Mouse (Mus musculus) embryonic facial prominence, embryonic 13.5 days (tissue): ENCODE measurements around the gene Ssxb5. TPM values are rescaled to one million over a fixed set of nuclear protein-coding genes. Genes with fewer than 3 reads are reported as not detected.
"Not testable (repeated sequence)": the region's sequence is repeated elsewhere in the genome, so short reads cannot be mapped to it uniquely, and the experiment has no call there.

ENCODE experiments used
- ATAC-seq: fragments of 200-750 bp; cut with Nextera tagmentation; 2 replicates; pipeline ENCODE4 v1.8.0; 2017; ENCODE audit warnings: low read depth; ENCODE audit not compliant: insufficient number of reproducible peaks, insufficient read depth, low FRiP score, low TSS enrichment
- H3K27ac ChIP-seq: fragments of 300-500 bp; sonication (generic); 2 replicates; pipeline ENCODE4 v1.5.1; 2015; ENCODE audit warnings: moderate library complexity, mild to moderate bottlenecking, inconsistent platforms
- H3K27me3 ChIP-seq: fragments of 300-500 bp; sonication (generic); 2 replicates; pipeline ENCODE4 v1.6.1; 2015; ENCODE audit warnings: mild to moderate bottlenecking, inconsistent platforms
- H3K36me3 ChIP-seq: fragments of 300-500 bp; sonication (generic); 2 replicates; pipeline ENCODE4 v1.6.1; 2015; ENCODE audit warnings: mild to moderate bottlenecking, inconsistent platforms
- H3K4me1 ChIP-seq: fragments of 300-500 bp; sonication (generic); 2 replicates; pipeline ENCODE4 v1.6.1; 2015; ENCODE audit warnings: inconsistent platforms
- H3K4me2 ChIP-seq: fragments of 300-500 bp; sonication (generic); 2 replicates; pipeline ENCODE4 v1.6.1; 2015; ENCODE audit warnings: moderate library complexity, mild to moderate bottlenecking, inconsistent platforms
- H3K4me3 ChIP-seq: fragments of 300-500 bp; sonication (generic); 2 replicates; pipeline ENCODE4 v1.5.1; 2015; ENCODE audit warnings: mild to moderate bottlenecking, inconsistent platforms
- H3K9ac ChIP-seq: fragments of 300-500 bp; sonication (generic); 2 replicates; pipeline ENCODE4 v1.6.1; 2015; ENCODE audit warnings: mild to moderate bottlenecking, inconsistent platforms
- H3K9me3 ChIP-seq: fragments of 300-500 bp; sonication (generic); 2 replicates; pipeline ENCODE4 v1.6.1; 2016; ENCODE audit warnings: inconsistent platforms
- WGBS: fragments of 180-500 bp; shearing (Covaris S2); methylation state at CpG from one replicate; pipeline ENCODE4 v1.1.7; 2015; ENCODE audit warnings: mixed read lengths; 5-methylcytosine and 5-hydroxymethylcytosine counted together
- polyA plus RNA-seq: library from polyadenylated mRNA; unstranded; fragments of >200 nt; fragmentation: Nextera tagmentation; extraction: Ambion mirVana; gene quantifications from 2 replicates; pipeline ENCODE4 v1.2.1, GENCODE M21; 2015

Ssxb5 gene
- not detected in 2 replicates for polyA plus RNA-seq

- not testable (repeated sequence) for H3K4me1 ChIP-seq, H3K27me3 ChIP-seq, H3K9me3 ChIP-seq, ATAC-seq, H3K36me3 ChIP-seq, H3K27ac ChIP-seq, H3K4me2 ChIP-seq, H3K9ac ChIP-seq, H3K4me3 ChIP-seq
- 74% methylated on average over 4 of the region's 4 CpGs for WGBS
These were observed at the start of gene Ssxb5 for GRCm38 (mm10) chrX:8803391-8803790. Gene Ssxb5, plus strand, starts transcription at chrX:8803691.

- Histone ChIP-seq H3K4me1 (no peaks in the 10 kb centered on the region), H3K27ac (no peak overlapping the region), H3K9ac (no peak overlapping the region), H3K4me3 (no peak overlapping the region), H3K4me2 (no peak overlapping the region), H3K27me3 (no peaks in the 10 kb centered on the region), H3K36me3 (no peaks in the 10 kb centered on the region), H3K9me3 (no peaks in the 10 kb centered on the region)
- no peak for ATAC-seq
These were observed 28.6 kb downstream of the Ssxb5 start for GRCm38 (mm10) chrX:8832043-8832442.

GRCm38 (mm10) chrX:8843694-8844093 lies 40.2 kb downstream of the Ssxb5 start, which contains the start of gene Gm6592:
Gene Gm6592, plus strand, starts transcription at chrX:8843994.
- H3K27ac ChIP-seq, result no peak within 1 kb of the TSS
- no peaks in the 10 kb centered on the region for H3K4me1 ChIP-seq
- no peak within 1 kb of the TSS for H3K4me3 ChIP-seq
- no peak within 1 kb of the TSS for H3K9ac ChIP-seq
- 73% methylated on average over 1 of the region's 1 CpGs for WGBS
- H3K36me3 ChIP-seq, result no peaks in the 10 kb centered on the region
- no peaks in the 10 kb centered on the region for H3K27me3 ChIP-seq
- H3K4me2 ChIP-seq, result no peak within 1 kb of the TSS
- H3K9me3 ChIP-seq, result no peaks in the 10 kb centered on the region
- no peak for ATAC-seq

- no peak overlapping the region for H3K9ac ChIP-seq
- no peaks in the 10 kb centered on the region for H3K27me3 ChIP-seq
- ATAC-seq, result no peak
- H3K4me3 ChIP-seq, result no peak overlapping the region
- no peak overlapping the region for H3K4me2 ChIP-seq
- no peaks in the 10 kb centered on the region for H3K4me1 ChIP-seq
- WGBS, result 90% methylated on average over 10 of the region's 10 CpGs
- H3K27ac ChIP-seq, result no peak overlapping the region
- no peaks in the 10 kb centered on the region for H3K9me3 ChIP-seq
- no peaks in the 10 kb centered on the region for H3K36me3 ChIP-seq
These were observed 49.0 kb downstream of the Ssxb5 start for GRCm38 (mm10) chrX:8852486-8852885.

Other genes starting within 250 kb of the Ssxb5 start
- not detected in 2 replicates for gene Ssxb3, start 211.9 kb upstream of the Ssxb5 start, polyA plus RNA-seq
- gene Ssxb8, start 112.8 kb upstream of the Ssxb5 start, polyA plus RNA-seq, result not detected in 2 replicates
- gene Ssx9, start 55.3 kb upstream of the Ssxb5 start, polyA plus RNA-seq, result not detected in 2 replicates
- not detected in 2 replicates for gene Gm6592, start 40.3 kb downstream of the Ssxb5 start, polyA plus RNA-seq
- gene Gm5751, start 70.6 kb downstream of the Ssxb5 start, polyA plus RNA-seq, result not detected in 2 replicates
- gene B630019K06Rik, start 88.7 kb downstream of the Ssxb5 start, polyA plus RNA-seq, result 4.8 and 5.5 TPM in 2 replicates
- not detected in 2 replicates for gene Fthl17b, start 159.3 kb downstream of the Ssxb5 start, polyA plus RNA-seq
- not detected in 2 replicates for gene Fthl17c, start 172.9 kb downstream of the Ssxb5 start, polyA plus RNA-seq
- gene Fthl17d, start 183.1 kb downstream of the Ssxb5 start, polyA plus RNA-seq, result not detected in 2 replicates
- not detected in 2 replicates for gene Fthl17e, start 229.8 kb downstream of the Ssxb5 start, polyA plus RNA-seq